Mouse (Mus musculus): ENCODE measurements around the gene Htra3.

The Htra3 gene

GRCm38 (mm10) chr5:35695815-35696214 is 16.2 kb upstream of the Htra3 start:
- peak; percentile 69 for DNase-seq (ENCODE audit: low spot score)

- no peak for DNase-seq (ENCODE audit: low spot score)
These were observed 14.1 kb upstream of the Htra3 start for GRCm38 (mm10) chr5:35693638-35694037.

DNA sequence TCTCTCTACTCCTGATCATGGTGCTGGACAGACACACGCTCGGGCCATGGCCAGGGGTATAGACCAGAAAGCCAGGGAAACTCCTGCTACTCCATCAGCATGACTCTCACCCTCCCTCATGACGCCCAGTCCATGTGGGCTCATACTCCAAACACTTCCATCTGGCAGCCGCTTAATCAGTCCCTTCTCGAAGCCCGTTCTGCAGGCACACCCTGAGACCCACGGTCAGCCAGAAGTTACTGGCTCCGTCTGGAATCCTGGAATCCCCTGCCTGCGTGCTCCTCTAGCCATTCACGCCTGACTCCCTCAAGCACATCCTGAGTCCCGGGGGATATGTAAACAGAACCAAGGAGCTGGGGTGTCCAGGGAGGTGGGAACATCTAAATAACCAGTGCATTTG is 11.7 kb upstream of the Htra3 start:
- no peak for DNase-seq (ENCODE audit: low spot score)

- DNase-seq (ENCODE audit: low spot score), result no peak
These were observed 11.0 kb upstream of the Htra3 start for GRCm38 (mm10) chr5:35690485-35691165.

DNA sequence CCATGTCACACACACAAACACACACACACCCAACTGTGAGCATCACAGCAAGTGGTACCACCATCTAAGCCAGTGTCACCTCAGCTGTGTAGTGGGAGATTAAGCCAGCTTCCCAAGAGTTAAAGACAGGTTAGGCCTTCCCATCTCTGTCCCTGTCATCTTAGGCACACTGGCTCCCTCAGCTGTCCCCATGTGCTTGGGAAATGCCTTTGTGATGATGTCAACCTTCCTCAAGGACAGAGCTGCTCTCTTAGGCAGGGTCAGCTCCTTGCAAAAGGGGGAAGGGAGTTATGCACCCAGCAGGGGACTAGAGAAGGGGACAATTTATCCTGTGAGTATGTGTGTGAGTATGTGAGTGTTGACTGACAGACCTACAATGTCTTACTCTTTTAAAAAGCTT is 9.8 kb upstream of the Htra3 start:
- no peak for DNase-seq (ENCODE audit: low spot score)

- no peak for DNase-seq (ENCODE audit: low spot score)
These were observed 9.3 kb upstream of the Htra3 start for GRCm38 (mm10) chr5:35688851-35689250.

DNA sequence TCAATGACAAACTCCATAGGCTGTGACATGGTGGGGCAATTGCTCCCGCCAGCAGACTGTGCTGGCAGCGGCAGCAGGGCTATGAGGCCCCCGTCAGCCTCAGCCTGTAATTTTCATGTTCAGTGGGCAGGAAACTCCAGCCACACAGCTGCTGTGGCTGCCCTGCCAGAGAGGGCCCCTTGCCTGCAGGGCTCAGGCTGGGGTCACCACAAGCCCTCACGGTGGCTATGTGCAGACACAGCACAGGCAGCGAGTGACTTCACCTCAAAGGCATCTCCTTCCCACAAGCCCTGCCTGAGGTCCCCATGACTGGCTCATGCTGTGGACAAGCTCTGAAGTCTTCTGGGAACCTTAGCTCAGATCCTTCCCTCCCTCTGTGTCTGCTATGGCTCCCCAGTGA is 7.5 kb upstream of the Htra3 start:
- DNase-seq (ENCODE audit: low spot score), result peak; percentile 75

DNA sequence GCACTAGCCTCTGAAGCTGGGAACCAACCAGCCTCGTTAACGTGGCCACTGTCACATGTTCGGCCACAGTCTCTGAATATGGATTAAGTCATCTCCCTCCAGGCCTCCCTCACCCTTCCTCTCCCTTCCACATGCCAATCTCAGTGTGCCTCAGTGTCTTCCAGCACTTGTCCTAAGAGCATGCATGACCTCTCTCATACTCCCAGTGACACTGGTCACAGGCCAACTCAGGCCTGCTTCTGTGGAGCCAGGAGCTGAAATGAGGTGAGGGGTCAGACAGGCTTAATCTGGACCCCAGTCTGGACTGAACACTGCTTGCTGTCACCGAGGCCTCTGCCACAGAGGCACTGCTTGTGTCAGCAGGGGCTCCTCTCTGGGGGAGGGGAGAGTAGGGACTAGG is 6.8 kb upstream of the Htra3 start:
- DNase-seq (ENCODE audit: low spot score), result no peak

GRCm38 (mm10) chr5:35685079-35685478 is 5.5 kb upstream of the Htra3 start:
- no peak for DNase-seq (ENCODE audit: low spot score)

DNA sequence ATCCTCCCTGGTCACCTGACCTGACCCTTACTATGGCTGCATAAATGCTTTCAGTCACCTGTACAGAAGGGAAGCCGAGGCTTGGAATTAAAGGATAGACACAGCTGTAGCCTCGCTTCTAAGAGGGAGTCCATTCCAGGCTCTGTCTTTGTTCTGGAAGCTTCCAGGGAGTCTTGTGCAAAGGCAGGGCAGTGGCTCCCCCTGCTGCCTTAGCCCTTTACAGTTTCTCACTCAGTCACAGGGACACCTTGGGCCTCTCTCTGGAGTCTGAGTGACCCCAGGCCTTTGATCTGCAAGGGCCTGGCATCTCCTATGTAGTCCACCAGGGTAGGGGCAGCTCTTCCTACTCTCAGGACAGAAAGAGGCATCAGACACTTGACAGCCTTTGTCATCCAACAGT is 1.4 kb upstream of the Htra3 start:
- no peak for DNase-seq (ENCODE audit: low spot score)

GRCm38 (mm10) chr5:35676964-35677363 is 2.6 kb downstream of the Htra3 start:
- no peak for DNase-seq (ENCODE audit: low spot score)

GRCm38 (mm10) chr5:35674081-35674555 is 5.5 kb downstream of the Htra3 start:
- no peak for DNase-seq (ENCODE audit: low spot score)

- no peak for DNase-seq (ENCODE audit: low spot score)
These were observed 6.5 kb downstream of the Htra3 start for GRCm38 (mm10) chr5:35673086-35673485.

GRCm38 (mm10) chr5:35672581-35672980 is 7.0 kb downstream of the Htra3 start:
- DNase-seq (ENCODE audit: low spot score), result no peak

- DNase-seq (ENCODE audit: low spot score), result no peak
These were observed 8.1 kb downstream of the Htra3 start for GRCm38 (mm10) chr5:35671474-35671891.

DNA sequence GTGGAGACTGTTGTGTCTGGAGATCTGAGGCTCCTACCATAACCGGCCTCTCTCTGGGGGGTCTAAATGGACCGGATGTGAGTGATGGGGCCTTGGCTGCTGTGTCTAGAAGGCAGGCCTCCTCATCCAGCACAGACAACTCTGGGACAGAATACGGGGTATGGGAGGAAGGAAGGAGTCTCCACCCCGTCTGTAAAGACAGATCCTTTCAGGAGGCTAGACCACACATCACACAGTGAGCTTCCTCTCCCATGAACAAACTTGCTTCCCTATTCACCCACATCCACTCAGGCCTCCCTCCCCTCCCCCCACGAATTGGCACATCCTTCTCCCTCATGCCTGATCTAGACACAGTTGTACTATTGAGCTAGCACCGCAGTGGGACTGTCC is 9.2 kb downstream of the Htra3 start:
- DNase-seq (ENCODE audit: low spot score), result no peak

GRCm38 (mm10) chr5:35669747-35670411 is 9.7 kb downstream of the Htra3 start:
- no peak for DNase-seq (ENCODE audit: low spot score)

- DNase-seq (ENCODE audit: low spot score), result no peak
These were observed 13.4 kb downstream of the Htra3 start for GRCm38 (mm10) chr5:35666152-35666551.

DNA sequence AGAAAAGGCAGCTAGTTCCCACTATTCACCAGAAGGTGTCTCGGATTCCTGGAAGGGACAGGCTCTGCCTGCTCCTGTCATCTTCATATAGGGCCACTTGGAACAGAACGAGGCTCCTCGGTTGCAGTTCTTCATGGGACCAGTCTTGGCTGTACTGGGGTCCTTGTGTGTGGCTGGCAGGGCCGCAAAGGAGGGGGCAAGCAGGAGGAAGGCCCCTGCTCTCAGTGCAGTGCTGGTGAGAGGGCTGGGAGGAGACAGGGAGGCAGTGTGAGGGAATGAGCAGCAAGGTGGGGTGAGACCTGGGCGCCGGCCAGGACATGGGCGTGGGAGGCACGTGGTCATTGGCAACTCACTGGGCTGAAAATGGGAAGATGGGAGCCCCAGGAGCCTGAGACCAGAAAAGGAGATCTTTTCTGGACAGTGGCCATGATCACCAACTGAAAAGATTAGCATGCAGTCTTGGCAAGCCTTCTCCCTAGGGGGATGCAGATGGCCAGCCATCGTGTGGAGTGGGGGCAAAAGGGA is 17.5 kb downstream of the Htra3 start:
- no peak for DNase-seq (ENCODE audit: low spot score)

GRCm38 (mm10) chr5:35661210-35661609 is 18.4 kb downstream of the Htra3 start:
- DNase-seq (ENCODE audit: low spot score), result no peak

GRCm38 (mm10) chr5:35659503-35659902 is 20.1 kb downstream of the Htra3 start:
- no peak for DNase-seq (ENCODE audit: low spot score)

DNA sequence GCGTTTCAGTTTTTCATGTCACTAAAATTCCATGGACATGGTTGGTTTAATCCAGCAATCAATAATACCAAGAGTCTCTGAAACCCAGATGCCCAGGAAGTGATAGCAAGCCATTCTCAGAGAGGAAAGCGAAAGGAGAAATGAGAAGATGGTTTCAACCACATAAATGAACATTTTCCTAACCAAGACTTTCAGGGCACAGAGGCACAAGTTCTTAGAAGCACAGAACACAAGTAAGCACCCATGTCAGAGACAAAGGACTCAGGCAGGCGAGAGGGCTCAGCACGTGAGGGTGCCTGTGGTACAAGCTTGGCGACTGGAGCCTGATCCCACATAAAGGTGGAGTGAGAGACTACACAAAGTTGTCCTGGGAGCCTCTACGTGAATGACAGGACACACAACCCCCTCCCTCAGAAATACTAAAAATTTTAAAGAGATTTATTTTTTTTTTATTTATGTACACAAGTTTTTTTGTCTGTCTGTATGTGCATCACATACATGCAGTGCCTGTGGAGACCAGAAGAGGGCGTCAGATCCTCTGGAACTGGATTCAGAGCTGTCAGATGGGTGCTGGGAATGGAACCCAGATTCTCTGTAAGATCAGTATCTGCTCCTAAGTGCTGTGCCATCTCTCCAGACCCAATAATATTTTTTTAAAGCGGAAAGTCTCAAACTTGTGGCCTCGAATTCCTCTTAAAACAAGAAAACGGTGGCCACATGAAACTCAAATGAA is 23.7 kb downstream of the Htra3 start:
- DNase-seq (ENCODE audit: low spot score), result no peak
